14 mouse cellular contexts compared by ENCODE assay signal in genomic region chr17:64406742-64407254, GRCm38 (mm10).
DNase-seq lines count a peak whose midpoint lies in the region; ATAC-seq and TF ChIP-seq lines count a peak whose summit lies in the region.
"Had no signal": no experiment of that assay in that cellular context is flagged by ENCODE, and none has a peak within 500 bp of the region (broad histone marks: within the 10 kb centered on the region; RNA-seq: fewer than 3 reads in every experiment).

No protein-coding gene starts in this region.

- H3K9me3 ChIP-seq in forebrain, embryonic 16.5 days (ENCODE audit: control insufficient read depth, low read length) = no peaks in the 10 kb centered on the region
- no peaks in the 10 kb centered on the region for H3K9me3 ChIP-seq in forebrain, embryonic 10.5 days
- no peaks in the 10 kb centered on the region for H3K9me3 ChIP-seq in limb, embryonic 11.5 days (ENCODE audit: control insufficient read depth, low read length)
- H3K9me3 ChIP-seq in limb, embryonic 10.5 days (replicated peaks) = no peaks in the 10 kb centered on the region
- H3K9me3 ChIP-seq in neural tube, embryonic 15.5 days (replicated peaks) = no peaks in the 10 kb centered on the region
- H3K9me3 ChIP-seq: midbrain, embryonic 12.5 days had no signal

- no peak overlapping the region for H3K4me3 ChIP-seq in forebrain, embryonic 16.5 days (replicated peaks; ENCODE audit: low read length)
- no peak overlapping the region for H3K4me3 ChIP-seq in forebrain, embryonic 10.5 days
- H3K4me3 ChIP-seq in limb, embryonic 11.5 days (ENCODE audit: low read depth, low read length) = no peak overlapping the region
- H3K4me3 ChIP-seq in limb, embryonic 10.5 days = no peak overlapping the region
- no peak overlapping the region for H3K4me3 ChIP-seq in embryonic fibroblast, embryonic 13.5 days (ENCODE audit: insufficient read depth, low read length)
- H3K4me3 ChIP-seq in neural tube, embryonic 15.5 days (replicated peaks) = no peak overlapping the region
- no peak overlapping the region for H3K4me3 ChIP-seq in heart, adult 2 months
- H3K4me3 ChIP-seq: midbrain, embryonic 12.5 days had no signal

- peaks cover 12% of the 10 kb centered on the region for H3K4me1 ChIP-seq in forebrain, embryonic 16.5 days (replicated peaks; ENCODE audit: control insufficient read depth, insufficient read depth, low read length)
- H3K4me1 ChIP-seq in forebrain, embryonic 10.5 days = no peaks in the 10 kb centered on the region
- H3K4me1 ChIP-seq in limb, embryonic 11.5 days (ENCODE audit: control insufficient read depth, insufficient read depth, low read length) = peaks cover 9% of the 10 kb centered on the region; the same call in 1 of the 2 replicates
- peaks cover 22% of the 10 kb centered on the region for H3K4me1 ChIP-seq in limb, embryonic 10.5 days
- H3K4me1 ChIP-seq in embryonic fibroblast, embryonic 13.5 days (ENCODE audit: control insufficient read depth, insufficient read depth, low read length) = peaks cover 17% of the 10 kb centered on the region
- H3K4me1 ChIP-seq in neural tube, embryonic 15.5 days = peaks cover 13% of the 10 kb centered on the region
- no peaks in the 10 kb centered on the region for H3K4me1 ChIP-seq in heart, adult 2 months (ENCODE audit: control insufficient read depth, insufficient read depth, low read length)

- peak overlapping the region; percentile 52 for H3K27ac ChIP-seq in forebrain, embryonic 16.5 days (ENCODE audit: low read length)
- H3K27ac ChIP-seq in forebrain, embryonic 10.5 days = no peak overlapping the region
- H3K27ac ChIP-seq in limb, embryonic 11.5 days (replicated peaks; ENCODE audit: low read depth, low read length) = no peak overlapping the region
- H3K27ac ChIP-seq in limb, embryonic 10.5 days = no peak overlapping the region
- peak overlapping the region; percentile 70 for H3K27ac ChIP-seq in embryonic fibroblast, embryonic 13.5 days (ENCODE audit: insufficient read depth, low read length)
- H3K27ac ChIP-seq in neural tube, embryonic 15.5 days (replicated peaks) = no peak overlapping the region
- H3K27ac ChIP-seq in heart, adult 2 months = no peak overlapping the region

- DNase-seq in forebrain, embryonic 10.5 days (ENCODE audit: extremely low spot score, low spot score) = no peak
- no peak for DNase-seq in limb, embryonic 11.5 days (ENCODE audit: low spot score)
- DNase-seq in limb, embryonic 10.5 days (ENCODE audit: low spot score) = no peak
- DNase-seq in thymus, postnatal 10 days (ENCODE audit: low spot score in 2 of 2) = no peak
- DNase-seq in heart, adult 2 months = no peak
- DNase-seq: cerebellum, postnatal 10 days; kidney, adult 8-10 months; liver; liver, postnatal 0 days; thymus, adult 2 months had no signal

- no peaks in the 10 kb centered on the region for H3K36me3 ChIP-seq in forebrain, embryonic 16.5 days (ENCODE audit: control insufficient read depth, insufficient read depth)
- no peaks in the 10 kb centered on the region for H3K36me3 ChIP-seq in forebrain, embryonic 10.5 days (replicated peaks)
- H3K36me3 ChIP-seq in limb, embryonic 11.5 days (ENCODE audit: control insufficient read depth, insufficient read depth, low read length) = no peaks in the 10 kb centered on the region
- no peaks in the 10 kb centered on the region for H3K36me3 ChIP-seq in limb, embryonic 10.5 days
- no peaks in the 10 kb centered on the region for H3K36me3 ChIP-seq in neural tube, embryonic 15.5 days
- no peaks in the 10 kb centered on the region for H3K36me3 ChIP-seq in heart, adult 2 months (ENCODE audit: control insufficient read depth, insufficient read depth, low read length)
- H3K36me3 ChIP-seq: midbrain, embryonic 12.5 days had no signal

- H3K9ac ChIP-seq in forebrain, embryonic 16.5 days (replicated peaks; ENCODE audit: low read depth, low read length) = no peak overlapping the region
- no peak overlapping the region for H3K9ac ChIP-seq in limb, embryonic 11.5 days (ENCODE audit: low read length)
- no peak overlapping the region for H3K9ac ChIP-seq in neural tube, embryonic 15.5 days (replicated peaks)
- H3K9ac ChIP-seq in heart, adult 2 months (ENCODE audit: low read depth, low read length) = no peak overlapping the region
- H3K9ac ChIP-seq: liver, postnatal 0 days; midbrain, embryonic 12.5 days had no signal

- intact Hi-C loops in heart, adult 2 months (cut with DNase I) = no loop called here

- TF ChIP-seq POLR2A in embryonic fibroblast, embryonic 13.5 days (IDR thresholded peaks at IDR 0.05; ENCODE audit: low read depth, low read length) = no peak
- no peak for TF ChIP-seq POLR2A in heart, adult 2 months (IDR thresholded peaks at IDR 0.05; ENCODE audit: insufficient read depth, low read depth, low read length)

- no peak for TF ChIP-seq EP300 in heart, adult 2 months (IDR thresholded peaks at IDR 0.05; ENCODE audit: insufficient read depth, low read depth, low read length)

- no peaks in the 10 kb centered on the region for H3K79me2 ChIP-seq in heart, adult 2 months (replicated peaks; ENCODE audit: control insufficient read depth, insufficient read depth, low read length)

- no peaks in the 10 kb centered on the region for H3K27me3 ChIP-seq in forebrain, embryonic 16.5 days (replicated peaks; ENCODE audit: control insufficient read depth, insufficient read depth, low read length)
- no peaks in the 10 kb centered on the region for H3K27me3 ChIP-seq in forebrain, embryonic 10.5 days (ENCODE audit: poor library complexity, severe bottlenecking)
- no peaks in the 10 kb centered on the region for H3K27me3 ChIP-seq in limb, embryonic 11.5 days (ENCODE audit: control insufficient read depth, insufficient read depth, low read length)
- H3K27me3 ChIP-seq in limb, embryonic 10.5 days (ENCODE audit: low read depth, poor library complexity, severe bottlenecking) = no peaks in the 10 kb centered on the region
- no peaks in the 10 kb centered on the region for H3K27me3 ChIP-seq in neural tube, embryonic 15.5 days (replicated peaks)
- no peaks in the 10 kb centered on the region for H3K27me3 ChIP-seq in heart, adult 2 months (ENCODE audit: control insufficient read depth, insufficient read depth, low read length)
- H3K27me3 ChIP-seq: midbrain, embryonic 12.5 days had no signal

- TF ChIP-seq CTCF in embryonic fibroblast, embryonic 13.5 days (IDR thresholded peaks at IDR 0.05; ENCODE audit: borderline replicate concordance, insufficient read depth, low read length) = no peak
- no peak for TF ChIP-seq CTCF in heart, adult 2 months (IDR thresholded peaks at IDR 0.05)

- peak; percentile 39; the same call in 1 of the 2 replicates for ATAC-seq in forebrain, embryonic 16.5 days
- peak; percentile 40; the same call in 1 of the 2 replicates for ATAC-seq in limb, embryonic 11.5 days (ENCODE audit: insufficient number of reproducible peaks, low FRiP score, low TSS enrichment, low read depth)
- ATAC-seq in neural tube, embryonic 15.5 days (ENCODE audit: low FRiP score) = peak; percentile 28; the same call in 1 of the 2 replicates
- ATAC-seq: liver, postnatal 0 days had no signal

- 51% methylated on average over 5 of the region's 5 CpGs for WGBS in forebrain, embryonic 16.5 days
- 83% methylated on average over 5 of the region's 5 CpGs for WGBS in forebrain, embryonic 10.5 days
- 30% methylated on average over 5 of the region's 5 CpGs for WGBS in limb, embryonic 11.5 days
- 60% methylated on average over 5 of the region's 5 CpGs for WGBS in limb, embryonic 10.5 days
- 34% methylated on average over 5 of the region's 5 CpGs for WGBS in neural tube, embryonic 15.5 days
- WGBS in heart, adult 2 months = 64% methylated on average over 5 of the region's 5 CpGs

- peak overlapping the region; percentile 14; the same call in 1 of the 2 replicates for H3K4me2 ChIP-seq in forebrain, embryonic 16.5 days (ENCODE audit: low read length)
- H3K4me2 ChIP-seq in limb, embryonic 11.5 days (ENCODE audit: low read depth, severe bottlenecking) = no peak overlapping the region
- no peak overlapping the region for H3K4me2 ChIP-seq in neural tube, embryonic 15.5 days
- H3K4me2 ChIP-seq: midbrain, embryonic 12.5 days had no signal

Comparison
In these comparisons a context has a peak if more than half of its experiments do, and no peak if none do; other contexts are left out.
1. H3K27ac ChIP-seq: peak in forebrain, embryonic 16.5 days (single experiment) and embryonic fibroblast, embryonic 13.5 days (single experiment); none in forebrain, embryonic 10.5 days (single experiment), limb, embryonic 11.5 days (single experiment), limb, embryonic 10.5 days (single experiment), neural tube, embryonic 15.5 days (single experiment) and heart, adult 2 months (single experiment).
2. Peak in every context shown above with its lines, with median percentiles within 50 percentile points of each other: ATAC-seq.